ENCODE assay signal across 8 mouse cellular contexts in the genomic region with DNA sequence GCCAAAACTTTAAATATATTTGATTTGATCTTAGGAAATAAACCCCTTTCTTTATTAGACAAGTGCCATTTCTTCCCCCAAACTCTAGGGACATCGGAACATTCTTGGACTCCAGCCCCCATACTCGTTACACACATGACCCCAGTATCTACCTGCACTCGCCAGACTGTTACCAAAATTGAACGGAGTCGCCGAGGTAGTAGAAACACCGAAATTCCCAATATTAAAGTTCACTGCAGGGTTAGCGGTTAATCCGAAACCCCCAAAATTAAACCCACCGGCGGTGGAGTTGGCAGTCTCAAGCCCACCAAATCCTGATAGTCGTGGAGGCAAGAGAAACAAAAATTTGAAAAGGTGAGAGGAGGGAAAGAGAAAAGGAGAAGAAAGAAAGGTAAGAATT. TPM values are rescaled to one million over a fixed set of nuclear protein-coding genes. Genes with fewer than 3 reads are reported as not detected.
DNase-seq lines count a peak whose midpoint lies in the region; ATAC-seq and TF ChIP-seq lines count a peak whose summit lies in the region.

No protein-coding gene starts in this region.

- H3K27ac ChIP-seq in heart, adult 2 months: peak overlapping the region; percentile 90
- H3K27ac ChIP-seq in embryonic facial prominence, embryonic 15.5 days (replicated peaks): no peak overlapping the region; the same call in 1 of the 2 replicates
- no peak overlapping the region for H3K27ac ChIP-seq in limb, embryonic 15.5 days

- H3K36me3 ChIP-seq in heart, adult 2 months (ENCODE audit: control insufficient read depth, insufficient read depth, low read length): no peaks in the 10 kb centered on the region; the same call in 1 of the 2 replicates
- H3K36me3 ChIP-seq in C2C12 (ENCODE audit: control insufficient read depth, insufficient read depth): peaks cover 17% of the 10 kb centered on the region
- peaks cover 5% of the 10 kb centered on the region; the same call in 1 of the 2 replicates for H3K36me3 ChIP-seq in embryonic facial prominence, embryonic 15.5 days
- H3K36me3 ChIP-seq in limb, embryonic 15.5 days: peaks cover 9% of the 10 kb centered on the region

- TF ChIP-seq EP300 in heart, adult 2 months (IDR thresholded peaks at IDR 0.05; ENCODE audit: insufficient read depth, low read depth, low read length): no peak

- H3K4me2 ChIP-seq in embryonic facial prominence, embryonic 15.5 days (replicated peaks): peak overlapping the region; percentile 58
- peak overlapping the region; percentile 51 for H3K4me2 ChIP-seq in limb, embryonic 15.5 days

- no peaks in the 10 kb centered on the region for H3K27me3 ChIP-seq in heart, adult 2 months (ENCODE audit: control insufficient read depth, insufficient read depth, low read length)
- no peaks in the 10 kb centered on the region for H3K27me3 ChIP-seq in C2C12 (ENCODE audit: control insufficient read depth, insufficient read depth, insufficient read length)
- no peaks in the 10 kb centered on the region for H3K27me3 ChIP-seq in embryonic facial prominence, embryonic 15.5 days
- H3K27me3 ChIP-seq in limb, embryonic 15.5 days: no peaks in the 10 kb centered on the region

- ATAC-seq in embryonic facial prominence, embryonic 15.5 days (ENCODE audit: insufficient number of reproducible peaks, low FRiP score, low TSS enrichment, low read depth): no peak
- ATAC-seq in limb, embryonic 15.5 days (ENCODE audit: insufficient number of reproducible peaks, low FRiP score, low TSS enrichment, low read depth): no peak

- H3K9ac ChIP-seq in heart, adult 2 months (ENCODE audit: low read depth, low read length): peak overlapping the region; percentile 87
- peak overlapping the region; percentile 85 for H3K9ac ChIP-seq in embryonic facial prominence, embryonic 15.5 days
- H3K9ac ChIP-seq in limb, embryonic 15.5 days: peak overlapping the region; percentile 88

- peak overlapping the region; percentile 77 for H3ac ChIP-seq in C2C12 (ENCODE audit: control insufficient read depth, insufficient read length, low read depth)

- no peak for TF ChIP-seq CTCF in heart, adult 2 months (IDR thresholded peaks at IDR 0.05)
- no peak for TF ChIP-seq CTCF in C2C12 (IDR thresholded peaks at IDR 0.05; ENCODE audit: control insufficient read depth, insufficient read depth, insufficient read length)

- H3K4me3 ChIP-seq in heart, adult 2 months: peak overlapping the region; percentile 63
- peak overlapping the region; percentile 87 for H3K4me3 ChIP-seq in C2C12 (ENCODE audit: insufficient read depth, poor library complexity, severe bottlenecking)
- H3K4me3 ChIP-seq in embryonic facial prominence, embryonic 15.5 days (replicated peaks): peak overlapping the region; percentile 92
- H3K4me3 ChIP-seq in limb, embryonic 15.5 days: peak overlapping the region; percentile 91

- DNase-seq in heart, adult 2 months: no peak
- no peak for DNase-seq in heart, postnatal 4 days
- no peak for DNase-seq in left cerebral cortex, adult 8-10 months (ENCODE audit: low spot score in 2 of 2)
- no peak for DNase-seq in layer of hippocampus, postnatal 10 days (ENCODE audit: low spot score in 2 of 2)
- no peak for DNase-seq in adrenal gland, postnatal 10 days

- H3K9me3 ChIP-seq in embryonic facial prominence, embryonic 15.5 days (replicated peaks): no peaks in the 10 kb centered on the region
- no peaks in the 10 kb centered on the region for H3K9me3 ChIP-seq in limb, embryonic 15.5 days

- peaks cover 2% of the 10 kb centered on the region; the same call in 1 of the 2 replicates for H3K4me1 ChIP-seq in heart, adult 2 months (ENCODE audit: control insufficient read depth, insufficient read depth, low read length)
- peaks cover 10% of the 10 kb centered on the region; the same call in 1 of the 2 replicates for H3K4me1 ChIP-seq in embryonic facial prominence, embryonic 15.5 days
- peaks cover 11% of the 10 kb centered on the region for H3K4me1 ChIP-seq in limb, embryonic 15.5 days

- 2% methylated on average over 12 of the region's 12 CpGs for WGBS in heart, adult 2 months
- 1% methylated on average over 12 of the region's 12 CpGs for WGBS in embryonic facial prominence, embryonic 15.5 days
- WGBS in limb, embryonic 15.5 days: under 1% methylated on average over 12 of the region's 12 CpGs

- peaks cover 44% of the 10 kb centered on the region for H3K79me3 ChIP-seq in C2C12 (ENCODE audit: low read depth)

- peaks cover 3% of the 10 kb centered on the region; the same call in 1 of the 2 replicates for H3K79me2 ChIP-seq in heart, adult 2 months (replicated peaks; ENCODE audit: control insufficient read depth, insufficient read depth, low read length)
- H3K79me2 ChIP-seq in C2C12 (ENCODE audit: control insufficient read depth, insufficient read depth): peaks cover 59% of the 10 kb centered on the region

- intact Hi-C loops in heart, adult 2 months (cut with DNase I): loop anchor here (2.0 kb wide), 1 partner anchor 71 kb away; no protein-coding TSS in a partner anchor

- no peak for TF ChIP-seq POLR2A in heart, adult 2 months (IDR thresholded peaks at IDR 0.05; ENCODE audit: insufficient read depth, low read depth, low read length)

TF ChIP-seq in C2C12, 6 proteins besides CTCF, POLR2A, EP300 and RAD21:
- TF ChIP-seq MAX (IDR thresholded peaks at IDR 0.05): no peak
TF ChIP-seq in C2C12: peak in this region for 0.

RNA-seq across cellular contexts. Expression of gene Nup54, which starts 0.9 kb away (rescaled TPM):
- total RNA-seq in heart, adult 2 months (2021): 10 to 100 TPM; 14.5 to 20.9 TPM
- polyA plus RNA-seq in heart, adult 2 months (2012; rRNA removed): 11.1 and 19.9 TPM in 2 replicates
- 10 to 100 TPM; 29.0 to 29.2 TPM for total RNA-seq in heart, postnatal 4 days (2021)
- polyA plus RNA-seq in C2C12 (2012; fragmentation: generic; extraction: Trizol): 13.4 TPM
- polyA plus RNA-seq in embryonic facial prominence, embryonic 15.5 days (2015; fragmentation: Nextera tagmentation; extraction: Ambion mirVana): 38.9 and 40.0 TPM in 2 replicates
- 45.4 and 47.7 TPM in 2 replicates for polyA plus RNA-seq in limb, embryonic 15.5 days (2015; fragmentation: Nextera tagmentation; extraction: Ambion mirVana)
- total RNA-seq in left cerebral cortex, adult 8-10 months (2022): 10 to 100 TPM; 26.6 to 32.0 (median 28.6) TPM
- 10 to 100 TPM; 33.9 to 41.7 TPM for total RNA-seq in layer of hippocampus, postnatal 10 days (2021)
- 10 to 100 TPM; 30.3 to 34.0 TPM for total RNA-seq in adrenal gland, postnatal 10 days (2021)
